ENCODE assay signal across 8 mouse cellular contexts in the genomic region with DNA sequence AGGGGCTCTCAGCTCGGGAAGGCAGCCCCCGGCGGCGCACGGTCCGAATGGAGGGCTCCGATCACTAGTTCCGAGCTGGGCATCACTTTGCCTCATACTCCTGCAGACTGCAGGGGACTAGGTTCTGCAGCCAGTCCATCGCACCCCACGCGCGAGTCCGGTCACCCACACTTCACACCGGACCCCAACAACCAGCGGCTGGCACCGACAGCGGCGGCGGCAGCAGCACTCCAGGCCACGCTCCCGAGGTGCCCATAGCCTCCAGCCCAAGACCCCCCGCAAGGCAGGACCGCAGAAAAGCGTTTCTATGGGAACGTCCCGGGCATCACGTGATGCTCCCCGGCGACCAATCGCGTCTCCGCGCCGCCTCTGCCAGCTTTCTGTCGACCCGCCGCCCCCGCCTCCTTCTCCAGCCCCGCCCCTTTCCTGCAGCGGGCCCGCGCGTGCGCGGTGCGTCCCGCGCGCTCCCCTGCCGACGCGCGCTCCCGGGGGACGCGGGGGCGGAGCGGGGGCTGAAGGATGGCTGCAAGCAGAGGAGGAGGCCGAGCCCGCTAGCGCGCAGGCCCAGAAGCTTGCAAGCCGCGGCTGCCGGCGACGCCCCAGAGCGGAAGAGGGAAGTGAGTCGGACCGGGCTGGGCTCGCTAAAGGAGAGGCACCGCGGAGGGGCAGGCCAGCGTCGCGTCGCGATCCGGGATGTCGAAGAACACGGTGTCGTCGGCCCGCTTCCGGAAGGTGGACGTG. TPM values are rescaled to one million over a fixed set of nuclear protein-coding genes. Genes with fewer than 3 reads are reported as not detected.
DNase-seq lines count a peak whose midpoint lies in the region; ATAC-seq lines count a peak whose summit lies in the region.

A gene (minus strand): TSS at position 320 of the 741 bp plus-strand sequence.
A gene (plus strand): TSS at position 511 of the 741 bp plus-strand sequence.

- peak; percentile 98 to 99 for DNase-seq in adrenal gland, adult (ENCODE audit: inconsistent age in 2 of 2, low spot score in 1 of 2)
- peak; percentile 97 for DNase-seq in embryo, embryonic 10.5 days (ENCODE audit: low spot score)
- peak; percentile 98 for DNase-seq in gastrocnemius, postnatal 14 days
- peak; percentile 96 to 99 for DNase-seq in left cerebral cortex, postnatal 10 days (ENCODE audit: extremely low spot score in 1 of 2, low spot score in 2 of 2)
- DNase-seq in right cerebral cortex, postnatal 25 days = peak; percentile 98
- DNase-seq in urinary bladder, postnatal 4 days (ENCODE audit: low spot score in 2 of 2) = peak; percentile 96 to 97

- peak; percentile 83 for ATAC-seq in inflammation-experienced regulatory T-cells, adult 6 months
- peak; percentile 95 for ATAC-seq in megakaryocyte-erythroid progenitor cell, adult 5-6 weeks (replicated peaks; ENCODE audit: low FRiP score, low TSS enrichment, poor library complexity, severe bottlenecking)

- intact Hi-C loops in gastrocnemius, postnatal 14 days (cut with DNase I; ENCODE audit: low total_unique reads) = no loop called here
- intact Hi-C loops in left cerebral cortex, postnatal 10 days (cut with DNase I) = loop anchor here (5.0 to 10.0 kb wide), 2 partner anchors 244 to 361 kb away; no protein-coding TSS in a partner anchor

RNA-seq across cellular contexts. Expression of the first gene that starts in this region (rescaled TPM):
- 10 to 100 TPM; 19.6 to 23.3 TPM for total RNA-seq in gastrocnemius, postnatal 14 days (2021)
- polyA plus RNA-seq in inflammation-experienced regulatory T-cells, adult 6 months (2017; shearing (Covaris generic)) = under 1 TPM in 2 of 3 experiments, not detected in 1; 0.74 to 0.94 TPM
- total RNA-seq in left cerebral cortex, postnatal 10 days (2021) = 10 to 100 TPM; 85.2 to 86.9 TPM
- 2.8 and 7.3 TPM in 2 replicates for total RNA-seq in megakaryocyte-erythroid progenitor cell, adult 5-6 weeks (2014; fragmentation: Nextera tagmentation)
- 2.7 and 4.5 TPM in 2 replicates for total RNA-seq in megakaryocyte-erythroid progenitor cell, adult 5-6 weeks (2017)

RNA-seq across cellular contexts. Expression of the second gene that starts in this region (rescaled TPM):
- total RNA-seq in gastrocnemius, postnatal 14 days (2021) = 10 to 100 TPM; 27.4 to 30.7 TPM
- 100 to 1,000 TPM; 480 to 854 (median 552) TPM for polyA plus RNA-seq in inflammation-experienced regulatory T-cells, adult 6 months (2017; shearing (Covaris generic))
- 100 to 1,000 TPM; 210 to 213 TPM for total RNA-seq in left cerebral cortex, postnatal 10 days (2021)
- total RNA-seq in megakaryocyte-erythroid progenitor cell, adult 5-6 weeks (2014; fragmentation: Nextera tagmentation) = 154 and 163 TPM in 2 replicates
- total RNA-seq in megakaryocyte-erythroid progenitor cell, adult 5-6 weeks (2017) = 112 and 121 TPM in 2 replicates

Comparison
In these comparisons a context has a peak if more than half of its experiments do, and no peak if none do; other contexts are left out.
1. Peak in every context shown above with its lines: DNase-seq and ATAC-seq.